Mouse (Mus musculus): ENCODE measurements around the gene Pdss2. TPM values are rescaled to one million over a fixed set of nuclear protein-coding genes. Genes with fewer than 3 reads are reported as not detected.

The Pdss2 gene
- polyA plus RNA-seq, 1 experiment from 2014 or later: 9.7 TPM

- H3K9ac ChIP-seq: no peak overlapping the region
- H3K4me3 ChIP-seq: no peak overlapping the region
- no peak for ATAC-seq (ENCODE audit: extremely low read depth, insufficient number of reproducible peaks, low FRiP score, low TSS enrichment)
- H3K9me3 ChIP-seq: no peaks in the 10 kb centered on the region
- 37% methylated on average over 8 of the region's 8 CpGs for WGBS
- H3K4me1 ChIP-seq: peaks cover 15% of the 10 kb centered on the region
- no peak overlapping the region for H3K4me2 ChIP-seq
- no peaks in the 10 kb centered on the region for H3K27me3 ChIP-seq (replicated peaks)
- no peaks in the 10 kb centered on the region for H3K36me3 ChIP-seq
- H3K27ac ChIP-seq (replicated peaks): no peak overlapping the region
Observed at GRCm38 (mm10) chr10:43277266-43278145, 56.2 kb downstream of the Pdss2 start.

DNA sequence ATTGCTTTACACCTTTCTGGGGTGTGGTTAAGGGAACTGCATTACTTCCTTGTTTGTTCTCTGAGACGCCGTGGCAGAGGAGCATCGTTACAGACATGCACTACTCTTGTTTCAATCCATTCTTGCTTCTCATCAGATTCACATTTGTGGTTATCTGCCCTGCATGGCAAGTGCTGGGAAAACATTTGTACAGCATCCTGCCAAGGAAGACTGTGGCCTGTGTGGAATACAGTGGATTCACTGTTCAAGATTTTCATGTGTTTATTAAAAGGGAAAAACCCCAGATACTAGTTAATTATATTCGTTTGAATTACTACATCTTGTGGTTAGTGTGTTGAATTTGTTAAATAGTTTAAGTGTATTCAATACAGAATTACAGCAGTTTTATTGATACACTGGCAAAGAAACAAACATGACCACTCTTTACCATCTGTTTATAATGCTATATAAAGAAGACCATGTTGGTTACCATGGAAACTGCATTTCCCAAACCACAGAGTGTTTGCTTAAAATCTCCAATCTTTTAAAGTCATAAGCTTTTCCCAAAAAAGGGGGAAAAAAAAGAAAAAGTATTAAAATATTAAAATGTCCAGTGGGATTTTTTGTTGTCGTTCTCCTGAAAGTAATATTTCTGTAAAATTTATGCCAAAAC is 58.5 kb downstream of the Pdss2 start:
- 78% methylated on average over 5 of the region's 5 CpGs for WGBS
- no peaks in the 10 kb centered on the region for H3K27me3 ChIP-seq (replicated peaks)
- no peak overlapping the region for H3K4me3 ChIP-seq
- H3K4me2 ChIP-seq: no peak overlapping the region
- H3K9ac ChIP-seq: no peak overlapping the region
- H3K9me3 ChIP-seq: no peaks in the 10 kb centered on the region
- ATAC-seq (ENCODE audit: extremely low read depth, insufficient number of reproducible peaks, low FRiP score, low TSS enrichment): no peak
- H3K4me1 ChIP-seq: peaks cover 19% of the 10 kb centered on the region
- H3K27ac ChIP-seq (replicated peaks): no peak overlapping the region
- H3K36me3 ChIP-seq: no peaks in the 10 kb centered on the region

GRCm38 (mm10) chr10:43285541-43285940 is 64.3 kb downstream of the Pdss2 start:
- H3K4me2 ChIP-seq: no peak overlapping the region
- ATAC-seq (ENCODE audit: extremely low read depth, insufficient number of reproducible peaks, low FRiP score, low TSS enrichment): no peak
- H3K36me3 ChIP-seq: no peaks in the 10 kb centered on the region
- H3K9ac ChIP-seq: no peak overlapping the region
- no peaks in the 10 kb centered on the region for H3K27me3 ChIP-seq (replicated peaks)
- no peaks in the 10 kb centered on the region for H3K9me3 ChIP-seq
- no peak overlapping the region for H3K27ac ChIP-seq (replicated peaks)
- 78% methylated on average over 1 of the region's 1 CpGs for WGBS
- peaks cover 21% of the 10 kb centered on the region for H3K4me1 ChIP-seq
- H3K4me3 ChIP-seq: no peak overlapping the region

DNA sequence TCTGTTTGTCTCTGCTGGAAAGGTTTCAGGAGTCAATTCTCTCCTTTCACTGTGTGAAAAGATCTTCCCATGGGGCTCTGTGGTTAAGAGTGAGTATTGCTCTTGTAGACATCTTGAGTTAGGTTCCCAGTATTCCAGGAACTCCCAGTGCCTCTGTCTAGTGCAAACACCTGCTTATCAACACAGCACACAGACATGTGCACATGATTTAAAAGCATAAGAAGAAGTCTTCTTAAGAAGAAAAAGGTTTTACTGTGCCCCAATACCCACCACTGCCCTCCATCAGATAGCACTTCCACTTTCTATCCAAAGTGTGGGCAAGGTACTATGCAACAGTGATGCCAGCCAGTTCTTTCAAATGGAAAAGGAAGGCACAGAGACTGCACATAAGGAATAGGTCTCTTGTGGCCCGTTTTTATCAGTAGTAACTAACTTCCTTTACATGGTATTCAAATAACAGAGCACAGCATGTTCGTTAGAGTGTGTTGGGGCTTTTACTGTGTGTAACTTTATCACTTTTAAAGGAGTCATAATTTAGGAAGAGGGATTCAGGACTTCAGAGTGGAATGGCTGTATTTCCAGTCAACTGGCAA is 69.4 kb downstream of the Pdss2 start:
- no peak for ATAC-seq (ENCODE audit: extremely low read depth, insufficient number of reproducible peaks, low FRiP score, low TSS enrichment)
- no peaks in the 10 kb centered on the region for H3K27me3 ChIP-seq (replicated peaks)
- H3K4me1 ChIP-seq: peaks cover 15% of the 10 kb centered on the region
- H3K36me3 ChIP-seq: no peaks in the 10 kb centered on the region
- no peak overlapping the region for H3K27ac ChIP-seq (replicated peaks)
- no peak overlapping the region for H3K4me2 ChIP-seq
- WGBS: 52% methylated on average over 2 of the region's 2 CpGs
- H3K4me3 ChIP-seq: no peak overlapping the region
- no peak overlapping the region for H3K9ac ChIP-seq
- H3K9me3 ChIP-seq: no peaks in the 10 kb centered on the region

GRCm38 (mm10) chr10:43291333-43291736 is 70.0 kb downstream of the Pdss2 start:
- H3K4me3 ChIP-seq: no peak overlapping the region
- H3K27me3 ChIP-seq (replicated peaks): no peaks in the 10 kb centered on the region
- no peak overlapping the region for H3K27ac ChIP-seq (replicated peaks)
- 71% methylated on average over 2 of the region's 2 CpGs for WGBS
- no peak for ATAC-seq (ENCODE audit: extremely low read depth, insufficient number of reproducible peaks, low FRiP score, low TSS enrichment)
- H3K4me1 ChIP-seq: peaks cover 15% of the 10 kb centered on the region
- no peak overlapping the region for H3K9ac ChIP-seq
- H3K9me3 ChIP-seq: no peaks in the 10 kb centered on the region
- H3K36me3 ChIP-seq: no peaks in the 10 kb centered on the region
- H3K4me2 ChIP-seq: no peak overlapping the region

GRCm38 (mm10) chr10:43292454-43292853 is 71.2 kb downstream of the Pdss2 start:
- WGBS: 59% methylated on average over 4 of the region's 4 CpGs
- Histone ChIP-seq H3K4me3 (no peak overlapping the region), H3K9me3 (no peaks in the 10 kb centered on the region), H3K27me3 (replicated peaks) (no peaks in the 10 kb centered on the region), H3K4me1 (peaks cover 15% of the 10 kb centered on the region), H3K27ac (replicated peaks) (no peak overlapping the region), H3K36me3 (no peaks in the 10 kb centered on the region), H3K4me2 (no peak overlapping the region), H3K9ac (no peak overlapping the region)
- no peak for ATAC-seq (ENCODE audit: extremely low read depth, insufficient number of reproducible peaks, low FRiP score, low TSS enrichment)

GRCm38 (mm10) chr10:43294331-43294730 is 73.0 kb downstream of the Pdss2 start:
- Histone ChIP-seq H3K4me2 (no peak overlapping the region), H3K9ac (no peak overlapping the region), H3K36me3 (no peaks in the 10 kb centered on the region), H3K4me3 (no peak overlapping the region), H3K4me1 (peaks cover 6% of the 10 kb centered on the region), H3K27me3 (replicated peaks) (no peaks in the 10 kb centered on the region), H3K9me3 (no peaks in the 10 kb centered on the region), H3K27ac (replicated peaks) (no peak overlapping the region)
- no peak for ATAC-seq (ENCODE audit: extremely low read depth, insufficient number of reproducible peaks, low FRiP score, low TSS enrichment)
- WGBS: 77% methylated on average over 4 of the region's 4 CpGs

- H3K9ac ChIP-seq: no peak overlapping the region
- H3K27me3 ChIP-seq (replicated peaks): no peaks in the 10 kb centered on the region
- no peaks in the 10 kb centered on the region for H3K36me3 ChIP-seq
- no peak overlapping the region for H3K4me2 ChIP-seq
- no peak overlapping the region for H3K4me3 ChIP-seq
- no peaks in the 10 kb centered on the region for H3K9me3 ChIP-seq
- WGBS: 83% methylated on average over 5 of the region's 5 CpGs
- H3K4me1 ChIP-seq: peaks cover 13% of the 10 kb centered on the region
- H3K27ac ChIP-seq (replicated peaks): no peak overlapping the region
- no peak for ATAC-seq (ENCODE audit: extremely low read depth, insufficient number of reproducible peaks, low FRiP score, low TSS enrichment)
Observed at GRCm38 (mm10) chr10:43308105-43308810, 87.0 kb downstream of the Pdss2 start.

DNA sequence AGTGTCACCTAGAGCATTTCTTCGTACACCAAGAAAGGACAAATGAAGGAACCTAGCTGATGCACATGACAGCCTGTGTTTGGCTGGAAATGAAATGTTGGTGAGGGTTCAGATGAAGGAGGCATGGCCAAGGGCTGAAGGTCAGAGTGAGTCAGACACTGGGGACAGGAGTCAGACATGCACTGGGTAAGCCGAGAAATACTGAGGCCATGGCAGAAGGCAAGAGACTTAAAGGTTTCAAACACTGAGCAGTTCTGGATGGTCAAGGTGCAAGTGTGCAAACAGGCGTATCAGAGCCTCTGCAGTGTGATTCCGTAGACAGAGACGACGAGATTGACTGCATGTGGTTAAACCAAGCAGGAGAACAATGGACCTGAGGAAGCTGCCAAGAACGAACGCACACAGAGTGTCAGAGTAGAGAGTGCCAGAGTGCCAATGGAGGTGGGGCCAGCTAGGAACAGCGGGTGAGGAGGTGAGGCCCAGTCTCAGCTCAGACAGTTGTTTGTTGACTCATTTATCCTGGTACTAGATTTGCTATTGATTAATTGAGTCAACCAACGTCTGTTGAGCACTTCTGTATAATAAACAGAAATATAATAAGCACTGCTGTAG is 89.6 kb downstream of the Pdss2 start:
- Histone ChIP-seq H3K36me3 (no peaks in the 10 kb centered on the region), H3K9me3 (no peaks in the 10 kb centered on the region), H3K9ac (no peak overlapping the region), H3K4me1 (peaks cover 15% of the 10 kb centered on the region), H3K27me3 (replicated peaks) (no peaks in the 10 kb centered on the region), H3K4me2 (no peak overlapping the region), H3K27ac (replicated peaks) (no peak overlapping the region), H3K4me3 (no peak overlapping the region)
- ATAC-seq (ENCODE audit: extremely low read depth, insufficient number of reproducible peaks, low FRiP score, low TSS enrichment): no peak
- 54% methylated on average over 10 of the region's 10 CpGs for WGBS

GRCm38 (mm10) chr10:43312211-43312610 is 90.9 kb downstream of the Pdss2 start:
- no peak for ATAC-seq (ENCODE audit: extremely low read depth, insufficient number of reproducible peaks, low FRiP score, low TSS enrichment)
- peaks cover 15% of the 10 kb centered on the region for H3K4me1 ChIP-seq
- H3K27me3 ChIP-seq (replicated peaks): no peaks in the 10 kb centered on the region
- H3K9ac ChIP-seq: no peak overlapping the region
- H3K4me3 ChIP-seq: no peak overlapping the region
- 77% methylated on average over 2 of the region's 2 CpGs for WGBS
- no peak overlapping the region for H3K27ac ChIP-seq (replicated peaks)
- H3K9me3 ChIP-seq: no peaks in the 10 kb centered on the region
- H3K4me2 ChIP-seq: no peak overlapping the region
- no peaks in the 10 kb centered on the region for H3K36me3 ChIP-seq
